Mouse (Mus musculus) MEL (cell line): Measurements from ENCODE around the gene Trmt112. TPM values are rescaled to one million over a fixed set of nuclear protein-coding genes. Genes with fewer than 3 reads are reported as not detected.

Source experiments
- DNase-seq: peaks from one replicate; pipeline ENCODE4 v3.0.0; 2011; ENCODE audit warnings: low read depth, low spot score
- H3K27ac ChIP-seq: 2 replicates; pipeline ENCODE4 v1.5.1; 2012; ENCODE audit warnings: low read depth, mild to moderate bottlenecking, control low read depth, low read length, moderate library complexity; ENCODE audit not compliant: control insufficient read depth
- H3K27me3 ChIP-seq, 2 experiments: fragments of 150-350 bp in 1 of 2; sonication (generic) in 1 of 2; 2 replicates each; pipeline ENCODE4 v1.6.1; 2012; ENCODE audit warnings: low read length in 2 of 2, mild to moderate bottlenecking in 2 of 2, improper control_type of control experiment in 1 of 2, moderate library complexity in 1 of 2; ENCODE audit not compliant: insufficient read depth in 2 of 2, control insufficient read depth in 1 of 2
- H3K36me3 ChIP-seq, 2 experiments: 2 replicates each; pipeline ENCODE4 v1.6.1; 2012 to 2014; ENCODE audit warnings: low read length in 2 of 2, improper control_type of control experiment in 1 of 2, inconsistent platforms in 1 of 2, mild to moderate bottlenecking in 1 of 2; ENCODE audit not compliant: insufficient read depth in 2 of 2, control insufficient read depth in 1 of 2
- H3K4me1 ChIP-seq, 2 experiments: fragments of 150-350 bp in 1 of 2; sonication (generic) in 1 of 2; 2 replicates each; pipeline ENCODE4 v1.6.1; 2012; ENCODE audit warnings: low read length in 2 of 2, improper control_type of control experiment in 1 of 2, mild to moderate bottlenecking in 1 of 2; ENCODE audit not compliant: insufficient read depth in 2 of 2, control insufficient read depth in 1 of 2
- H3K4me3 ChIP-seq, 2 experiments: fragments of 150-350 bp in 1 of 2; sonication (generic) in 1 of 2; 2 replicates each; pipeline ENCODE4 v1.5.1; 2012; ENCODE audit warnings: low read depth in 2 of 2, low read length in 2 of 2, mild to moderate bottlenecking in 2 of 2, moderate library complexity in 2 of 2, control low read depth in 1 of 2, improper control_type of control experiment in 1 of 2; ENCODE audit not compliant: control insufficient read depth in 1 of 2, insufficient read depth in 1 of 2
- H3K79me2 ChIP-seq: 2 replicates; pipeline ENCODE4 v1.6.1; 2012; ENCODE audit warnings: mild to moderate bottlenecking, low read length, moderate library complexity; ENCODE audit not compliant: control insufficient read depth, poor library complexity, insufficient read depth
- H3K9ac ChIP-seq: 2 replicates; pipeline ENCODE4 v1.6.1; 2012; ENCODE audit warnings: low read depth, mild to moderate bottlenecking, control low read depth, low read length, moderate library complexity; ENCODE audit not compliant: control insufficient read depth, poor library complexity, severe bottlenecking
- H3K9me3 ChIP-seq: fragments of 150-350 bp; sonication (generic); replicated peaks from 2 replicates; pipeline ENCODE4 v1.6.1; 2012; ENCODE audit warnings: mild to moderate bottlenecking, low read length, improper control_type of control experiment, moderate library complexity; ENCODE audit not compliant: insufficient read depth
- CHD2 ChIP-seq: IDR thresholded peaks from 2 replicates; pipeline ENCODE4 v1.6.1; 2011; ENCODE audit warnings: low read length, improper control_type of control experiment
- ELF1 ChIP-seq: IDR thresholded peaks from 2 replicates; pipeline ENCODE4 v1.6.1; 2014; ENCODE audit warnings: low read depth, mild to moderate bottlenecking, inconsistent platforms, low read length, improper control_type of control experiment, moderate library complexity
- EP300 ChIP-seq, 2 experiments: IDR thresholded peaks; 2 replicates each; pipeline ENCODE4 v1.6.1; 2011; ENCODE audit warnings: improper control_type of control experiment in 2 of 2, low read length in 2 of 2, low read depth in 1 of 2, mild to moderate bottlenecking in 1 of 2
- ETS1 ChIP-seq: IDR thresholded peaks from 2 replicates; pipeline ENCODE4 v1.6.1; 2012; ENCODE audit warnings: low read depth, mild to moderate bottlenecking, inconsistent platforms, low read length, improper control_type of control experiment, moderate library complexity
- GATA1 ChIP-seq: IDR thresholded peaks from 2 replicates; pipeline ENCODE4 v1.6.1; 2011; ENCODE audit warnings: low read depth, low read length, improper control_type of control experiment
- HCFC1 ChIP-seq: IDR thresholded peaks from 2 replicates; pipeline ENCODE4 v1.6.1; 2012; ENCODE audit warnings: low read depth, mild to moderate bottlenecking, inconsistent platforms, low read length, improper control_type of control experiment, moderate library complexity
- KAT2A ChIP-seq: conservative IDR thresholded peaks from 2 replicates; pipeline ENCODE4 v1.6.1; 2012; ENCODE audit warnings: low read depth, low read length, improper control_type of control experiment, inconsistent platforms
- MAX ChIP-seq: IDR thresholded peaks from 2 replicates; pipeline ENCODE4 v1.6.1; 2011; ENCODE audit warnings: low read length, improper control_type of control experiment
- MAZ ChIP-seq: IDR thresholded peaks from 2 replicates; pipeline ENCODE4 v1.6.1; 2012; ENCODE audit warnings: low read depth, mild to moderate bottlenecking, inconsistent platforms, low read length, improper control_type of control experiment
- MXI1 ChIP-seq: IDR thresholded peaks from 2 replicates; pipeline ENCODE4 v1.6.1; 2011; ENCODE audit warnings: mild to moderate bottlenecking, low read depth, low read length, improper control_type of control experiment
- MYC ChIP-seq: IDR thresholded peaks from 2 replicates; pipeline ENCODE4 v1.6.1; 2011; ENCODE audit warnings: low read depth, mild to moderate bottlenecking, low read length, improper control_type of control experiment, moderate library complexity
- NELFE ChIP-seq: IDR thresholded peaks from 2 replicates; pipeline ENCODE4 v1.6.1; 2011; ENCODE audit warnings: low read depth, low read length, improper control_type of control experiment
- NRF1 ChIP-seq: IDR thresholded peaks from 2 replicates; pipeline ENCODE4 v1.6.1; 2014; ENCODE audit warnings: low read depth, mild to moderate bottlenecking, inconsistent platforms, low read length, improper control_type of control experiment, moderate library complexity; ENCODE audit not compliant: poor library complexity, insufficient read depth, severe bottlenecking
- POLR2A ChIP-seq, 2 experiments: IDR thresholded peaks; 2 replicates each; pipeline ENCODE4 v1.6.1; 2011 to 2012; ENCODE audit warnings: low read length in 2 of 2, mild to moderate bottlenecking in 2 of 2, control low read depth in 1 of 2, improper control_type of control experiment in 1 of 2, low read depth in 1 of 2, moderate library complexity in 1 of 2; ENCODE audit not compliant: control insufficient read depth in 1 of 2, insufficient read depth in 1 of 2, poor library complexity in 1 of 2
- POLR2AphosphoS2 ChIP-seq: IDR thresholded peaks from 2 replicates; pipeline ENCODE4 v1.6.1; 2011; ENCODE audit warnings: low read length, improper control_type of control experiment
- POLR2AphosphoS5 ChIP-seq: IDR thresholded peaks from 2 replicates; pipeline ENCODE4 v1.6.1; 2012; ENCODE audit warnings: low read depth, borderline replicate concordance, mild to moderate bottlenecking, inconsistent platforms, low read length, moderate library complexity, mixed read lengths
- SIN3A ChIP-seq: IDR thresholded peaks from 2 replicates; pipeline ENCODE4 v1.6.1; 2012; ENCODE audit warnings: low read length, improper control_type of control experiment, inconsistent platforms
- TBP ChIP-seq: IDR thresholded peaks from 2 replicates; pipeline ENCODE4 v1.8.0; 2011; ENCODE audit warnings: low read depth, low read length, improper control_type of control experiment
- TCF12 ChIP-seq: IDR thresholded peaks from 2 replicates; pipeline ENCODE4 v1.6.1; 2014; ENCODE audit warnings: low read depth, mild to moderate bottlenecking, inconsistent platforms, low read length, improper control_type of control experiment, moderate library complexity
- UBTF ChIP-seq: IDR thresholded peaks from 2 replicates; pipeline ENCODE4 v1.6.1; 2012; ENCODE audit warnings: low read depth, mild to moderate bottlenecking, inconsistent platforms, low read length, improper control_type of control experiment, moderate library complexity, borderline replicate concordance; ENCODE audit not compliant: insufficient read depth
- ZKSCAN1 ChIP-seq: IDR thresholded peaks from 2 replicates; pipeline ENCODE4 v1.6.1; 2012; ENCODE audit warnings: low read depth, mild to moderate bottlenecking, inconsistent platforms, low read length, improper control_type of control experiment, moderate library complexity
- ZNF384 ChIP-seq: IDR thresholded peaks from 2 replicates; pipeline ENCODE4 v1.6.1; 2012; ENCODE audit warnings: low read depth, mild to moderate bottlenecking, inconsistent platforms, low read length, improper control_type of control experiment
- polyA plus RNA-seq, 2 experiments: library from polyadenylated mRNA; stranded (reverse) in 1 of 2; unstranded in 1 of 2; fragments of >175 nt in 1 of 2; fragments of >200 nt in 1 of 2; gene quantifications; 2 replicates each; pipeline versions ENCODE4 v1.2.1 to v1.2.4; 2012; ENCODE audit warnings: low replicate concordance in 2 of 2, low read depth in 1 of 2; ENCODE audit not compliant: insufficient read length in 2 of 2, insufficient read depth in 1 of 2, missing spikeins in 1 of 2
- total RNA-seq: library from RNA; depleted of rRNA; stranded (reverse); fragments of 300-350 nt; gene quantifications from 2 replicates; pipeline ENCODE4 v1.2.3, GENCODE M21; 2012

The Trmt112 gene
- total and polyA plus RNA-seq, 3 experiments = 294 to 319 TPM; not detected in 1

GRCm38 (mm10) chr19:6949951-6950350 lies 40.5 kb downstream of the Trmt112 start:
- H3K36me3 ChIP-seq = peaks cover 0 to 6% of the 10 kb centered on the region in 2 experiments; a peak in 1 of 4 replicates
- no peak overlapping the region; the same call in 1 of the 2 replicates for H3K9ac ChIP-seq
- DNase-seq = no peak
- no peaks in the 10 kb centered on the region for H3K9me3 ChIP-seq
- H3K4me3 ChIP-seq = no peak overlapping the region; a peak in 1 of 4 replicates
- H3K27me3 ChIP-seq = no peaks in the 10 kb centered on the region
- H3K4me1 ChIP-seq = 0 out of 4 replicates have a peak, but pooled peaks cover 0 to 6% of the 10 kb centered on the region in 2 experiments
- TF ChIP-seq MAX = 0 out of 2 replicates have a peak, but pooled peaks have one; percentile 26
- no peak for TF ChIP-seq POLR2AphosphoS2
- no peak for TF ChIP-seq ZKSCAN1
- no peak overlapping the region for H3K27ac ChIP-seq
- H3K79me2 ChIP-seq = peaks cover 1% of the 10 kb centered on the region; the same call in 1 of the 2 replicates

DNA sequence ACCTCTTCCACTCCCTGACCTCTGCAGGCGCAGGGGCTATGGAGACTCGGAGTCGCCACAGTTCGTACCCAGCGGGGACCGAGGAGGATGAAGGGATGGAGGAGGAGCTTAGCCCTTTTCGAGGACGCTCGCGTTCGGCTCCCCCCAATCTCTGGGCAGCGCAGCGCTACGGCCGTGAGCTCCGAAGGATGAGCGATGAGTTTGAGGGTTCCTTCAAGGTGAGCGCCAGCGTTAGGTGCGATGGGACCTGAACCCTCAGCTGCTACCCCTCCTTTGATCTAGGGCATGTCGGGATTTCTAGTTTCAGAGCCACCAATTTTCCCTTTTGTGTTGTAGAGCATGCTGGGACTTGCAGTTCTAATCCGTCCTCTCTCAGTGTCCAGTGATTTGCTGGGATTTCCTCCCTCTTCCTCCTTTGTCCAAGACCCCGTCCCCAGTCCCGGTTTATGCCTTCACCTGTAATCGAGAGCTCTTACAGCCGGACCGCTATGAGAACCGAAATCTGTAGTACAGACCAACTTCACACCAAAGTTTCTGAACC lies 41.2 kb downstream of the Trmt112 start:
- Histone ChIP-seq H3K4me3 (peak overlapping the region; percentile 59 to 61), H3K4me1 (0 out of 4 replicates have a peak, but pooled peaks cover 0 to 6% of the 10 kb centered on the region in 2 experiments), H3K36me3 (peaks cover 0 to 6% of the 10 kb centered on the region in 2 experiments; a peak in 1 of 4 replicates), H3K9me3 (no peaks in the 10 kb centered on the region), H3K27ac (peak overlapping the region; percentile 91), H3K27me3 (no peaks in the 10 kb centered on the region), H3K9ac (peak overlapping the region; percentile 82), H3K79me2 (peaks cover 1% of the 10 kb centered on the region; the same call in 1 of the 2 replicates)
- DNase-seq = peak; percentile 65
- no peak for TF ChIP-seq MYC
- TF ChIP-seq MXI1 = 0 out of 2 replicates have a peak, but pooled peaks have one; percentile 10
- TF ChIP-seq, all 39 proteins: peak for 1

- Histone ChIP-seq H3K4me3 (peak overlapping the region; percentile 61 to 72), H3K4me1 (0 out of 4 replicates have a peak, but pooled peaks cover 0 to 6% of the 10 kb centered on the region in 2 experiments), H3K9me3 (no peaks in the 10 kb centered on the region), H3K79me2 (peaks cover 1% of the 10 kb centered on the region; the same call in 1 of the 2 replicates), H3K27ac (peak overlapping the region; percentile 91), H3K9ac (peak overlapping the region; percentile 82), H3K27me3 (no peaks in the 10 kb centered on the region), H3K36me3 (peaks cover 0 to 6% of the 10 kb centered on the region in 2 experiments; a peak in 1 of 4 replicates)
- DNase-seq = peak; percentile 95
- TF ChIP-seq CHD2 = no peak
- peak; percentile 95 for TF ChIP-seq HCFC1
- TF ChIP-seq POLR2A (IDR thresholded peaks at IDR 0.05; ENCODE audit: control insufficient read depth in 1 of 2, insufficient read depth in 1 of 2, low read depth in 1 of 2, low read length in 2 of 2, poor library complexity in 1 of 2) = peak; percentile 36 to 73; a peak in 2 of 4 replicates
- peak; percentile 52; the same call in 1 of the 2 replicates for TF ChIP-seq NELFE
- peak; percentile 85 for TF ChIP-seq MXI1
- TF ChIP-seq KAT2A = peak; percentile 69; the same call in 1 of the 2 replicates
- peak; percentile 67 for TF ChIP-seq MYC
- peak; percentile 98 for TF ChIP-seq ZNF384
- peak; percentile 48; the same call in 1 of the 2 replicates for TF ChIP-seq ETS1
- 0 out of 2 replicates have a peak, but pooled peaks have one; percentile 11 for TF ChIP-seq GATA1
- peak; percentile 100 for TF ChIP-seq ELF1
- TF ChIP-seq TBP = peak; percentile 70; the same call in 1 of the 2 replicates
- TF ChIP-seq POLR2AphosphoS2 = peak; percentile 85; the same call in 1 of the 2 replicates
- TF ChIP-seq NRF1 = peak; percentile 76
- no peak for TF ChIP-seq ZKSCAN1
- TF ChIP-seq TCF12 = peak; percentile 58; the same call in 1 of the 2 replicates
- TF ChIP-seq UBTF = no peak
- TF ChIP-seq EP300 (IDR thresholded peaks at IDR 0.05; ENCODE audit: low read depth in 1 of 2, low read length in 2 of 2) = no peak
- TF ChIP-seq MAZ = peak; percentile 72; the same call in 1 of the 2 replicates
- TF ChIP-seq POLR2AphosphoS5 = no peak
- peak; percentile 97 for TF ChIP-seq SIN3A
These were observed 42.0 kb downstream of the Trmt112 start for GRCm38 (mm10) chr19:6951381-6951968.
